Mouse (Mus musculus) hindbrain, embryonic 13.5 days (tissue): ENCODE measurements at regions not wholly inside any gene's neighbourhood (a gene's known extent, or its start where the extent isn't known, plus 50 kb on each side); places are given as distances from the start of the nearest gene placed in this dataset.
A peak's percentile ranks its signal among the peaks of the same experiment; 100 is the strongest.

Source experiments
- ATAC-seq: fragments of 200-750 bp; cut with Nextera tagmentation; 2 replicates; pipeline ENCODE4 v1.8.0; 2017; ENCODE audit warnings: moderate TSS enrichment; ENCODE audit not compliant: low FRiP score
- H3K27ac ChIP-seq: fragments of 300-500 bp; sonication (generic); 2 replicates; pipeline ENCODE4 v1.5.1; 2015; ENCODE audit warnings: inconsistent platforms, mild to moderate bottlenecking, moderate library complexity
- H3K27me3 ChIP-seq: fragments of 300-500 bp; sonication (generic); 2 replicates; pipeline ENCODE4 v1.6.1; 2015; ENCODE audit warnings: mild to moderate bottlenecking, inconsistent platforms
- H3K36me3 ChIP-seq: fragments of 300-500 bp; sonication (generic); 2 replicates; pipeline ENCODE4 v1.6.1; 2015; ENCODE audit warnings: mild to moderate bottlenecking, inconsistent platforms
- H3K4me1 ChIP-seq: fragments of 300-500 bp; sonication (generic); replicated peaks from 2 replicates; pipeline ENCODE4 v1.6.1; 2015; ENCODE audit warnings: inconsistent platforms
- H3K4me2 ChIP-seq: fragments of 300-500 bp; sonication (generic); 2 replicates; pipeline ENCODE4 v1.6.1; 2015; ENCODE audit warnings: inconsistent platforms, mild to moderate bottlenecking, moderate library complexity
- H3K4me3 ChIP-seq: fragments of 300-500 bp; sonication (generic); 2 replicates; pipeline ENCODE4 v1.5.1; 2015; ENCODE audit warnings: mild to moderate bottlenecking, inconsistent platforms
- H3K9ac ChIP-seq: fragments of 300-500 bp; sonication (generic); 2 replicates; pipeline ENCODE4 v1.6.1; 2015; ENCODE audit warnings: mild to moderate bottlenecking, inconsistent platforms
- H3K9me3 ChIP-seq: fragments of 300-500 bp; sonication (generic); 2 replicates; pipeline ENCODE4 v1.6.1; 2016; ENCODE audit warnings: inconsistent platforms
- WGBS: fragments of 180-500 bp; shearing (Covaris S2); methylation state at CpG from one replicate; pipeline ENCODE4 v1.1.7; 2015; 5-methylcytosine and 5-hydroxymethylcytosine counted together

GRCm38 (mm10) chr13:60497714-60498400, 103.9 kb upstream of the Dapk1 start:
- WGBS, result 14% methylated on average over 18 of the region's 18 CpGs
- H3K27ac ChIP-seq, result no peak overlapping the region
- peak overlapping the region; percentile 21; the same call in 1 of the 2 replicates for H3K4me2 ChIP-seq
- H3K9ac ChIP-seq, result no peak overlapping the region
- ATAC-seq, result no peak
- H3K4me1 ChIP-seq, result peaks cover 6% of the 10 kb centered on the region; the same call in 1 of the 2 replicates
- H3K27me3 ChIP-seq, result no peaks in the 10 kb centered on the region
- H3K9me3 ChIP-seq, result no peaks in the 10 kb centered on the region
- no peak overlapping the region for H3K4me3 ChIP-seq
- no peaks in the 10 kb centered on the region for H3K36me3 ChIP-seq

DNA sequence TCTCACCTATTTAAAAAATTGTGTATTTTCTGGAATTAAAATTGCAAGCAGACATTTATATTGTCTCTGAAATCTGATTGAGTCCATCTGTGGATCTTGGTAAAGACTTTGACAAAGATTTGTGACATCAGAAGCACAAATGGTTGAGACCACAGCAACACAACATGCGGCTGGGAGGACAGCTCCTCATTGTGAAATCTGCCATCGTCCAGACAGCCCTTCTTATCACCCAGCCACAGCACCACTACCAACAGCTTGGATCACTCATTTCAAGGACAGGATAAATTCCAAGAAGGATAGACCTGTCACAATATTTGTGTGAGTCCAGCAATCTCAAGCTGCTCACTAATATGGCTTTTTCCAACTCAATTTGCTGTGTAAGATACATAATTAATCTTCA, 97.6 kb upstream of the Dapk1 start:
- Histone ChIP-seq H3K36me3 (no peaks in the 10 kb centered on the region), H3K27ac (no peak overlapping the region), H3K9me3 (no peaks in the 10 kb centered on the region), H3K4me3 (no peak overlapping the region), H3K4me1 (no peaks in the 10 kb centered on the region), H3K9ac (no peak overlapping the region), H3K27me3 (no peaks in the 10 kb centered on the region), H3K4me2 (no peak overlapping the region)
- 94% methylated on average over 2 of the region's 2 CpGs for WGBS
- no peak for ATAC-seq

- Histone ChIP-seq H3K9ac (no peak overlapping the region), H3K27me3 (no peaks in the 10 kb centered on the region), H3K36me3 (no peaks in the 10 kb centered on the region), H3K4me3 (no peak overlapping the region), H3K9me3 (no peaks in the 10 kb centered on the region), H3K27ac (no peak overlapping the region), H3K4me2 (no peak overlapping the region), H3K4me1 (no peaks in the 10 kb centered on the region)
- WGBS, result 83% methylated on average over 3 of the region's 3 CpGs
- no peak for ATAC-seq
Observed at GRCm38 (mm10) chr13:60507611-60508010, 94.1 kb upstream of the Dapk1 start.

DNA sequence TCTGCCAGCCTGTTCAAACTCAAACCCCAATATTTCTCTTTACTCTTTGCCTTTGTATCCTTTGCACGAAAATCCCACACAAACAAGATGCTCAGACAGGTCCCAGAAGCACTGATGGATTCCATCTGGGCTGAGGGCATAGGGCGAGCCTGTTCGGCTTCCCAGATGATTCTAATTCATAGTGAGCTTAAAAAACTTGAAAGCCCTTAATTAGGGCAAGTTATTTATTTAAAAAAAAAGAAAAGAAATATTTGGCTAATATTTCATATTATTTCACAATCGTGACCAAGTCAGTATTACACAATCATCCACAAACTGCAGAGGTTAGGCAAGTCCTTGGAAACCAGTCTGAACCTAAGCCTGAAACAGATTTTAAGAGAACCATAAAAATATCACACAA, 93.7 kb upstream of the Dapk1 start:
- no peaks in the 10 kb centered on the region for H3K9me3 ChIP-seq
- 79% methylated on average over 4 of the region's 4 CpGs for WGBS
- no peak for ATAC-seq
- H3K27me3 ChIP-seq, result no peaks in the 10 kb centered on the region
- H3K4me3 ChIP-seq, result no peak overlapping the region
- no peak overlapping the region for H3K9ac ChIP-seq
- no peak overlapping the region for H3K4me2 ChIP-seq
- no peak overlapping the region for H3K27ac ChIP-seq
- no peaks in the 10 kb centered on the region for H3K4me1 ChIP-seq
- H3K36me3 ChIP-seq, result no peaks in the 10 kb centered on the region

- Histone ChIP-seq H3K4me1 (no peaks in the 10 kb centered on the region), H3K36me3 (no peaks in the 10 kb centered on the region), H3K27me3 (no peaks in the 10 kb centered on the region), H3K4me3 (no peak overlapping the region), H3K27ac (no peak overlapping the region), H3K9me3 (no peaks in the 10 kb centered on the region), H3K9ac (no peak overlapping the region), H3K4me2 (no peak overlapping the region)
- 85% methylated on average over 5 of the region's 5 CpGs for WGBS
- ATAC-seq, result no peak
Observed at GRCm38 (mm10) chr13:60508856-60509255, 92.9 kb upstream of the Dapk1 start.

- Histone ChIP-seq H3K27ac (no peak overlapping the region), H3K36me3 (no peaks in the 10 kb centered on the region), H3K4me1 (no peaks in the 10 kb centered on the region), H3K9ac (no peak overlapping the region), H3K4me3 (no peak overlapping the region), H3K27me3 (0 out of 2 replicates have a peak, but pooled peaks cover 2% of the 10 kb centered on the region), H3K4me2 (no peak overlapping the region), H3K9me3 (no peaks in the 10 kb centered on the region)
- 93% methylated on average over 7 of the region's 7 CpGs for WGBS
- ATAC-seq, result no peak
Observed at GRCm38 (mm10) chr13:60511101-60511500, 90.6 kb upstream of the Dapk1 start.

- H3K4me2 ChIP-seq, result no peak overlapping the region
- no peaks in the 10 kb centered on the region for H3K9me3 ChIP-seq
- H3K36me3 ChIP-seq, result no peaks in the 10 kb centered on the region
- no peaks in the 10 kb centered on the region for H3K4me1 ChIP-seq
- no peak overlapping the region for H3K9ac ChIP-seq
- H3K4me3 ChIP-seq, result no peak overlapping the region
- 0 out of 2 replicates have a peak, but pooled peaks cover 2% of the 10 kb centered on the region for H3K27me3 ChIP-seq
- WGBS, result 92% methylated on average over 8 of the region's 8 CpGs
- H3K27ac ChIP-seq, result no peak overlapping the region
- ATAC-seq, result no peak
Observed at GRCm38 (mm10) chr13:60511628-60512027, 90.1 kb upstream of the Dapk1 start.

DNA sequence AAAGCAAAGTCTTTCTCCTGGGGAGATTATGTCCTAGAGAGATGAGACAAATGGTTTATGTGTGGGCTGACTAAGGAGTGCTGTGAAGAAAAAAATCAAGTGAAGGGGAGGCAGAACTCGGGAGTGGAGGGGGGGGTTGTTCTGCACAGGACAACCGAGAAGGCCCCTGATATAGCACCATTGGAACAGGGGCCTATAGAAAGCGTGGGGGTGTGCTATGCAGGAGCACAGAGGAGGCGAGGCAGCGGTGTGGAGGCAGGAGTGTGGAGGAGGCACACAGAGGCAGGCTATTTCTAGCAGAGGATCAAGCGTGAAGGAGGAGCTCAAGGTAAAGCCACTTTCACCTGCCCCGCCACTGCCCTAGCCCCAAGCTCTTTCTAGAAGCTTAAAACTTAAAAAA, 88.0 kb upstream of the Dapk1 start:
- no peak overlapping the region for H3K4me2 ChIP-seq
- 59% methylated on average over 7 of the region's 7 CpGs for WGBS
- no peak for ATAC-seq

DNA sequence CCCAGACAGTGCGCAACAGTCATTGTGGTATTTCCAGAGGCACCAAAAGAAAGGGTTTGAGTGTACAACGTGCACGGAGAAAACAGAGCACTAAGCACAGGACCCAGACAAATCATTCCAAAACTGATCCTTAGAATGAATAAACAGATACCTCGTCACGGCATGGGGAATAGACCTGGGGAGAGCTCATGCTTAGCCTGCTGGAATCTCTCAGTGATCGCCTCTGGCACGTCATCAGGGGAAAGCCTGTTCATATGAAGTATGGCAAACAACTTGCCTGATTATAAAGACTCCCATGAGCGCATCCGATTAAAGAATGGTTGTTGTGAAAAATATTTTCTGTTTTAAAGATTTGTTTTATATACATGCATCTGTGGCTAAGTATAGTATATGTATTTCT, 86.9 kb upstream of the Dapk1 start:
- H3K4me3 ChIP-seq, result no peak overlapping the region
- H3K9ac ChIP-seq, result no peak overlapping the region
- no peaks in the 10 kb centered on the region for H3K36me3 ChIP-seq
- no peak for ATAC-seq
- WGBS, result 88% methylated on average over 9 of the region's 9 CpGs
- H3K9me3 ChIP-seq, result no peaks in the 10 kb centered on the region
- 0 out of 2 replicates have a peak, but pooled peaks cover 2% of the 10 kb centered on the region for H3K27me3 ChIP-seq
- H3K27ac ChIP-seq, result no peak overlapping the region
- H3K4me2 ChIP-seq, result no peak overlapping the region
- H3K4me1 ChIP-seq, result no peaks in the 10 kb centered on the region

More for the DNA sequence above, 88.0 kb upstream of the Dapk1 start:
- no peak overlapping the region for H3K9ac ChIP-seq
- H3K27me3 ChIP-seq, result 0 out of 2 replicates have a peak, but pooled peaks cover 2% of the 10 kb centered on the region
- H3K4me1 ChIP-seq, result no peaks in the 10 kb centered on the region
- H3K9me3 ChIP-seq, result no peaks in the 10 kb centered on the region
- no peak overlapping the region for H3K4me3 ChIP-seq
- H3K36me3 ChIP-seq, result no peaks in the 10 kb centered on the region
- H3K27ac ChIP-seq, result no peak overlapping the region

GRCm38 (mm10) chr13:60518010-60518409, 83.7 kb upstream of the Dapk1 start:
- H3K9ac ChIP-seq, result no peak overlapping the region
- no peak overlapping the region for H3K4me2 ChIP-seq
- H3K9me3 ChIP-seq, result no peaks in the 10 kb centered on the region
- ATAC-seq, result no peak
- 87% methylated on average over 2 of the region's 2 CpGs for WGBS
- H3K4me1 ChIP-seq, result no peaks in the 10 kb centered on the region
- no peak overlapping the region for H3K4me3 ChIP-seq
- H3K36me3 ChIP-seq, result no peaks in the 10 kb centered on the region
- H3K27me3 ChIP-seq, result 0 out of 2 replicates have a peak, but pooled peaks cover 2% of the 10 kb centered on the region
- no peak overlapping the region for H3K27ac ChIP-seq

GRCm38 (mm10) chr13:60519708-60520107, 82.0 kb upstream of the Dapk1 start:
- Histone ChIP-seq H3K27me3 (no peaks in the 10 kb centered on the region), H3K4me1 (no peaks in the 10 kb centered on the region), H3K9ac (no peak overlapping the region), H3K36me3 (no peaks in the 10 kb centered on the region), H3K4me2 (no peak overlapping the region), H3K9me3 (no peaks in the 10 kb centered on the region), H3K4me3 (no peak overlapping the region), H3K27ac (no peak overlapping the region)
- no peak for ATAC-seq
- WGBS, result 78% methylated on average over 4 of the region's 4 CpGs

DNA sequence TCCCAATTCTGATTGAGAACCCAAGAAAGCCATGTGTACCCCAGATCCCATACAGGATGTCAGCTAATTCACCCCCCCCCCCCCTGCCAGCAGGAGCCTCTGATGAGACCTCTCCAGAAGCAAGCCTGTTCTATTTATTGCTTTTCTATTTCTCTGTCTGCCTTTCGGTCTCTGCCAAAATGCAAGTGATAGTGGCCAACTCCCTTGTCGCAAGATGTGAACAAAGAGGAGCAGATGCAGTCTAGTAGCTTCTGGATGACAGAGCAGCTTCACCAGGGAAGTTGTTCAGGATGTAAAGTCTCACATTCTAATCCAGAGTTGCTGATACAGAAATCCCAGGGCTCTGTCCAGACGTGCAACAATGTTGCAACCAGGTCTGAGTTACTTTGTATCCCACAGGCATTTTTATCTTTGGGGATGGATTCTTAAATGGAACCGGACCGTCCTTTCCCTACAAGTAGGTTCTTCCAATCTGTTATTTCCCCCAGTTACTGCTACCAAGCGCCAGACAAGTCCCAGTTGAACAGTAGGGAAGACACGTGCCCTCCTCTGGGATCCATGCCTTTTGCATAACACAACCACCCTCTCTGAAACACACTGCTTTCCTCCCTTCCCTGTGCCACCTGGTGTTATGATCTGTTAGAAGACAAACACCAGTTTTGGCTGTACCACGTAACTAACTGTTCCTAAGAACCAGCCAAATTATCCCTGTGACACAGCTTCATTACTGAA, 78.9 kb upstream of the Dapk1 start:
- Histone ChIP-seq H3K27me3 (no peaks in the 10 kb centered on the region), H3K9ac (no peak overlapping the region), H3K36me3 (no peaks in the 10 kb centered on the region), H3K4me1 (no peaks in the 10 kb centered on the region), H3K4me2 (no peak overlapping the region), H3K27ac (no peak overlapping the region), H3K9me3 (no peaks in the 10 kb centered on the region), H3K4me3 (no peak overlapping the region)
- 69% methylated on average over 8 of the region's 8 CpGs for WGBS
- ATAC-seq, result no peak

DNA sequence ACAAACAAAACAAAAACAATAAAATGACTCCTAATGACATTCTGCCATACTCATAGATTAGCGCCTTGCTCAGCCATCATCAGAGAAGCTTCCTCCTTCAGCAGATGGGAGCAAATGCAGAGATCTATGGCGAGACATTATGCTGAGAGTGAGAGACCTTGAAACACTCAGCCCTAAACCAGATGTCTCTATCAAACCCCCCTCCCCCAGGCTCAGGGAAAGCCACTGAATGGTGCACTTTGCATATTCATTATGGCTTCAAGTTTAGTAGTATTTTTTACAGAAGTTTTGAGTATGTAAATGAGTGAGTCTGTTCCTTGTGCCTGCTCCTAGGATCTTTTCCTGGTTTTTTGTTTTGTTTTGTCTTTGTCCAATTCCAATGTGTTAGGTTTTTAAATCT, 73.9 kb upstream of the Dapk1 start:
- 0 out of 2 replicates have a peak, but pooled peaks cover 2% of the 10 kb centered on the region for H3K27me3 ChIP-seq
- no peaks in the 10 kb centered on the region for H3K36me3 ChIP-seq
- no peak for ATAC-seq
- 90% methylated on average over 2 of the region's 2 CpGs for WGBS
- no peak overlapping the region for H3K4me2 ChIP-seq
- H3K9ac ChIP-seq, result no peak overlapping the region
- H3K4me3 ChIP-seq, result no peak overlapping the region
- H3K27ac ChIP-seq, result no peak overlapping the region
- peaks cover 15% of the 10 kb centered on the region for H3K4me1 ChIP-seq
- H3K9me3 ChIP-seq, result no peaks in the 10 kb centered on the region
